Mouse (Mus musculus) layer of hippocampus, adult 18-20 months (tissue): Measurements from ENCODE around the gene Fam222b. TPM values are rescaled to one million over a fixed set of nuclear protein-coding genes. Genes with fewer than 3 reads are reported as not detected.

Experiments
- DNase-seq, 2 experiments: peaks; one replicate each; pipeline ENCODE4 v3.0.0; 2022; ENCODE audit warnings: low spot score in 2 of 2
- total RNA-seq, 2 experiments: library from RNA; stranded (reverse); gene quantifications; 2 replicates each; pipeline ENCODE4 v1.2.3; 2021

Fam222b gene
- total RNA-seq, 2 experiments from 2014 or later = 29.7 to 30.5 TPM

DNA sequence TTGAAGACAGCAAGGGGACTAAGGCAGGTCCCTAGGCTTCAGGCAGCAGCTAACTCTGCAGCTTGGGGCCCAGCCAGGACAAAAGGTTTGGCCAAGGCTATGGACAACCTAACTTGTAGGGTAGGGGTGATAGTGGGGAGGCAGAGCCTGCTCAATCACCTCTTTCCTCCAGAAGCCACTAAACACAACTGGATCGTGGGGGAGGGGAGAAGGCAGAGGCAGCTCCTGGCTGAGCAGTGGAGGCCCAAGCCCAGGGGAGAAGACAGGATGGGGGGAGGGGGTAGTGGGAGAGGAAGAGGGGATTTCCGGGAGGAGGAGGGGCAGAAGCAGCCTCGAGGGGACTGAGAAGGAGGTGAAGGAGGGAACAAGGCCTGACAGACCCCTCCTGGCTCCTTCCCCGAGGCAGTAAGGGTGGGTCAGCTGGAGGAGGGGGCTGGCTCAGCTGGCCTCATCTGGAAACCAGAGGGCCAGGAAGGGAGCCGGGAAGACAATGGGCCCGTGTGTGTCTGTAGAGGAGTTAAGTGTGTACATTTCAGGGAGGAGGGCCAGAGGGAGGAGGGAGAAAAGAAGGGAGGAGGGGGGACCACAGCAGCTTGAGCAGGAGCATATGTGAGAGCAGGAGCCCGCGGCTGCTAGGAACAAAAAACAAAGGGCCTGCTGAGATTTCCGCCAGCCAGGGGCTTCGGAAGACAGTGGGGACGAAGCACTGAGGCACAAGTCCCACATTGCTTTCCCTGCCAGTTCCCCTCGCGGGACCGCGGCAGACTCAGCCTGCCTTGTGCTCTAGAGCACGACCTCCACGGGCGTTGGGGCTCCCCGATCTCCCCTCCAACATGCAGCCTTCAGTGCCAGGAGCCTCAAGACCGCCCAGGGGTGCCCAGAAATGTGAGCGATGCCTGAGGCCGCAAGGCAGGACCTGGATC is 69.5 kb downstream of the Fam222b start:
- DNase-seq = no peak

- no peak for DNase-seq
These were observed 70.1 kb downstream of the Fam222b start for GRCm38 (mm10) chr11:78164604-78164923.

GRCm38 (mm10) chr11:78164924-78165760 is 70.7 kb downstream of the Fam222b start, which contains the start of gene Traf4:
TSS of gene Traf4 (minus strand) at chr11:78165589.
- DNase-seq = peak; percentile 56 to 70

- DNase-seq = no peak
These were observed 71.3 kb downstream of the Fam222b start for GRCm38 (mm10) chr11:78165761-78166109.

DNA sequence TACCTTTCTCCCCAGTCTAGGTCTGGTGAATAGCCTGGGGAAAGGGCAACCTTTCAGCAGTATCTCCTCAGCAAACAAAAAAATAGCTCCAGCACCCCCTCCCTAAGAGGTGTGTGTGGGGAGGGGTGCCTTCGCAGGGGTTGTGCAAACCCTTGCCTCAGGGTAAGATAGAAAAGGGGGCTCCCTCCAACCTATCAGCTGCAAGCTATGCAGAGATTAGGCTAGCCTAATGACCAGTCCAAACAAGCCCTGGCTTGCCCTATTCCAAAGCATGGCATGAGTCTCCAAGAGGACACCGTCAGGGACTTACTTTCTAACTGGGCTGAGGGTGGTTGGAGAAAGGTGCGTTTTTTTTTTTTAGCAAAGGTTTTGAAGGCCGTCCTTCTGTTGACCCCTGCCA is 71.7 kb downstream of the Fam222b start:
- no peak for DNase-seq

DNA sequence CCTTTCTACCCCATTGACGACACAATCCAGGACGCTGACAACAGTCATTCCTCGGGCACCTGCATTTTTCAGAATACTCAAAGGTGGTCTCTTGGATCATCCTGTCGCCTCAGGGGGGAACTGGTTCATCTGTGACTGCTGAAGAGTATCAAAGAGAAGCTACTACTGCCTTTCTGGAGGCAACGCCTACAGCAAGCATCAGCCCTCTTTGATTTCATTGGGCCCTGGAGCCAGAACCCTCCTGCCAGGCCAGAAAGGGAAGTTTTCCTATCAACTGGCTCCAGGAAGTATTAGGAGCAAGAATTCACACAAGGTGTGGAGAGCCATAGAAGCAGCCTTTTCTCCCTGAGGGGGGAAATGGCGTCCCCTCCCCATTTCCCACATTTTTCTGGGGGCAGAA is 72.2 kb downstream of the Fam222b start:
- no peak for DNase-seq

- no peak for DNase-seq
These were observed 72.9 kb downstream of the Fam222b start for GRCm38 (mm10) chr11:78167257-78167959.

GRCm38 (mm10) chr11:78168541-78169468 is 74.3 kb downstream of the Fam222b start:
- no peak for DNase-seq

- no peak for DNase-seq
These were observed 75.8 kb downstream of the Fam222b start for GRCm38 (mm10) chr11:78170306-78170705.

- no peak for DNase-seq
These were observed 76.9 kb downstream of the Fam222b start for GRCm38 (mm10) chr11:78171328-78171727.

GRCm38 (mm10) chr11:78172034-78172747 is 77.7 kb downstream of the Fam222b start:
- DNase-seq = no peak

DNA sequence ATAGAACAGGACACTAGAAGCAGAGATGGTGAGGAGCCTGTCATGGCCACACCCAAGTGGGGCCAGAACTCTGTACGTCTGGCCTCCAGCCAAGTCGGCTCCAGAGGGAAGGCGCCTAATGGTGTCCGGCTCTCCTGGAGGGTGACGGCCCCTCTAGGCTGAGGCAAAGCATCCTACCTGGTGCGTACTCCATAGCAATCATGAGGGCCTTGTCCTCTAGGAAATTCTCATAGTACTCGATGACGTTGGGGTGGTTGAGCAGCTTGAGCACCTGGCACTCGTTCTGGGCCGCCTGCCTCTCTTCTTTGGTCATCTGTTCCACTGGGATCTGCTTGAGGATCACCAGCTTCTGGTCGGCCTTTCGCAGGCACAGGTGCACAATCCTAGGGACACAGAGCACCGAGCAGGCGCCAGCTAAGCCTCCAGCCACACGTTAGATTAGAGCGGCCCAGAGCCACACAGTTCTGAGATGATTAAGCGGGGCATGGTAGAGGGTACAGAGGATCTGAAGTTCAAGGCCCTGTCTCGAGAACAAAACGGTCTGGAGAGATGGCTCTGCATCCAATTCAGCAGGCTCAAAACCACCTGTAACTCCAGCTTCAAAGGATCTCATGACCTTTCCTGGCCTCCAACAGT is 78.4 kb downstream of the Fam222b start:
- no peak for DNase-seq

GRCm38 (mm10) chr11:78174506-78174905 is 80.0 kb downstream of the Fam222b start:
- no peak for DNase-seq

- no peak for DNase-seq
These were observed 81.4 kb downstream of the Fam222b start for GRCm38 (mm10) chr11:78175771-78176401.

- DNase-seq = peak; percentile 72 to 81
These were observed 82.0 kb downstream of the Fam222b start, which contains the start of the genes Nek8 and Tlcd1 for GRCm38 (mm10) chr11:78176402-78176862. TSS of gene Nek8 (minus strand) at chr11:78176675. TSS of gene Tlcd1 (plus strand) at chr11:78176711.

DNA sequence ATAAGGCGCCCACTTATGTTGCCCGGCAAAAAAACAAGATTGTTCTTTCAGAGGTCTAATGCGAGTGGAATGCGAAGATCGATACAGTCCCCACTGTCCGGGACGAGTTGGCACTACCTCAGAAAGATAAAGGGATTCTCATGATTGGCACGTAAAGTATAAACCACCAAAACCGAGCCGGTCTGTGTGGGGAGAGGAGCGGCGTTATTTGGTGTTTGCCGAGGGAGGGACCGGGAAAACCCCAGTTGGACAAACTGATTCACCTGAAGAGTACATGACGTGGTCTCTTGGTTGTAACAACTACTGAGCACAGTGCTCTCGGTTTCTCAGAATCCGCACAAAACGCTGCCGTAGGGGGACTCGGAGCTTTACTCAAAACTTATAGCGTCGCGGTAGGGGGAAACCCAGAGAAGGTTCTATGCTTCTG is 82.5 kb downstream of the Fam222b start:
- no peak for DNase-seq

DNA sequence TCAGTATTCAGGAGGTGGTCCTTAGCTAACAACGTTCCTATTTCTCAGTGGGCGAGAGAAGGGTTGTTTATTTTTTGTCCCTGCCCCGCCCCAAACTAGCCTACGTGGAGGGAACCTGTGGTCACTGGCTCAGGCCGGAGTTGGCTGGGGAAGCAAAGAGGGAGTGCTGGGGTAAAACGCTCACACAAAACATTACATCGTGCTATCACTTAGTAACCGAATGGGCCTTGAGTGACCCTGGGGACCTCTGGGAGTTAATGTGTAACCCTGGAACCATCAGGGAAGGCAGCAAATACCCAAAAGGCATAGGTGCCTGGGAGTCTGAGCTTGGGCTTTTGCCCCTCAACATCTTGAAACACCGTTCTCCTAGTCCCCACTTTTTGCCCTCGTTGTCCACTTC is 83.0 kb downstream of the Fam222b start:
- no peak for DNase-seq
